Mouse (Mus musculus) ES-CJ7 (cell line): ENCODE data around the gene Drd3.
A peak's percentile ranks its signal among the peaks of the same experiment; 100 is the strongest.

Experiments
- DNase-seq: peaks from one replicate; pipeline ENCODE4 v3.0.0; 2011; ENCODE audit warnings: low read depth, low spot score

The Drd3 gene

GRCm38 (mm10) chr16:43753751-43754150 is at the start of gene Drd3:
Gene Drd3, plus strand, starts transcription at chr16:43754026.
- peak; percentile 49 for DNase-seq

GRCm38 (mm10) chr16:43708335-43709061 is 45.3 kb upstream of the Drd3 start:
- DNase-seq, result no peak

- DNase-seq, result no peak
These were observed 44.8 kb upstream of the Drd3 start for GRCm38 (mm10) chr16:43709062-43709413.

- no peak for DNase-seq
These were observed 44.2 kb upstream of the Drd3 start for GRCm38 (mm10) chr16:43709432-43710133.

- peak; percentile 9 for DNase-seq
These were observed 43.7 kb upstream of the Drd3 start for GRCm38 (mm10) chr16:43710134-43710475.

- DNase-seq, result peak; percentile 41
These were observed 43.2 kb upstream of the Drd3 start for GRCm38 (mm10) chr16:43710651-43711050.

GRCm38 (mm10) chr16:43711361-43711760 is 42.5 kb upstream of the Drd3 start:
- DNase-seq, result no peak

- DNase-seq, result peak; percentile 80
These were observed 29.4 kb upstream of the Drd3 start for GRCm38 (mm10) chr16:43724444-43724843.

- DNase-seq, result no peak
These were observed 24.2 kb upstream of the Drd3 start for GRCm38 (mm10) chr16:43729506-43730221.

- DNase-seq, result no peak
These were observed 23.5 kb upstream of the Drd3 start for GRCm38 (mm10) chr16:43730281-43730680.

- no peak for DNase-seq
These were observed 21.3 kb upstream of the Drd3 start for GRCm38 (mm10) chr16:43732496-43732895.

- DNase-seq, result no peak
These were observed 20.9 kb upstream of the Drd3 start for GRCm38 (mm10) chr16:43732900-43733299.

- DNase-seq, result no peak
These were observed 15.9 kb upstream of the Drd3 start for GRCm38 (mm10) chr16:43737933-43738332.

- no peak for DNase-seq
These were observed 12.9 kb upstream of the Drd3 start for GRCm38 (mm10) chr16:43740936-43741335.

GRCm38 (mm10) chr16:43748424-43748823 is 5.4 kb upstream of the Drd3 start:
- DNase-seq, result no peak

GRCm38 (mm10) chr16:43752900-43753299 is 926 bp upstream of the Drd3 start:
- peak; percentile 55 for DNase-seq

GRCm38 (mm10) chr16:43772358-43772757 is 18.5 kb downstream of the Drd3 start:
- DNase-seq, result no peak

- DNase-seq, result no peak
These were observed 18.9 kb downstream of the Drd3 start for GRCm38 (mm10) chr16:43772766-43773165.

- DNase-seq, result no peak
These were observed 19.7 kb downstream of the Drd3 start for GRCm38 (mm10) chr16:43773506-43773905.

GRCm38 (mm10) chr16:43776886-43777285 is 23.1 kb downstream of the Drd3 start:
- DNase-seq, result no peak

GRCm38 (mm10) chr16:43799541-43799940 is 45.7 kb downstream of the Drd3 start:
- DNase-seq, result peak; percentile 17

- peak; percentile 91 for DNase-seq
These were observed 46.4 kb downstream of the Drd3 start for GRCm38 (mm10) chr16:43800119-43800721.
